Comparison of ENCODE assay signal across 12 mouse cellular contexts in the genomic region with DNA sequence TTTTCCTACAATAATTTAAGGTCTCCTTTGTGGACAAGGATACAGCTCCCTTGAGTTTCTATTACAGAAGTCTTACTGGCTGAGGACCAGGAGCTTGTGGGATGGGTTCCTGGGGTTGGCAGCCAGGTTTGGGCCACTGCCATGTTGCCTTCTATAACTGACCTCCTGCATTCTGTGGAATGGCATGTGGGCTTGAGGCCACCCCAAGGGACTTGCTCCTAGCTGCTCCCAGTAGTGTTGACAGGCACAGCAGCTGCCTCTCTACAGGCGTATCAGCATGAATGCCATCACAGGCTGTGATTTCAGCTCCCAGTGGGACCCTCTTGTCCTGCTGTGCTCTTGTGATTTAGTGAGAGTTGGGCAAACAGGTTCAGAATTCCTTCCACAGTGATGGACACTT.
DNase-seq lines count a peak whose midpoint lies in the region; ATAC-seq and TF ChIP-seq lines count a peak whose summit lies in the region.
"Had no signal": no experiment of that assay in that cellular context is flagged by ENCODE, and none has a peak within 500 bp of the region (broad histone marks: within the 10 kb centered on the region; RNA-seq: fewer than 3 reads in every experiment).

No protein-coding gene starts in this region.

- H3K4me3 ChIP-seq in kidney, embryonic 14.5 days (ENCODE audit: low read length), result no peak overlapping the region
- no peak overlapping the region for H3K4me3 ChIP-seq in gastrocnemius, adult 2 months
- no peak overlapping the region for H3K4me3 ChIP-seq in heart, embryonic 12.5 days
- H3K4me3 ChIP-seq in hindbrain, embryonic 10.5 days, result no peak overlapping the region
- H3K4me3 ChIP-seq: limb, embryonic 12.5 days; midbrain, embryonic 12.5 days; neural tube, embryonic 13.5 days had no signal

- no peak for ATAC-seq in kidney, embryonic 14.5 days (ENCODE audit: low FRiP score, low TSS enrichment)
- ATAC-seq in heart, embryonic 12.5 days (ENCODE audit: insufficient number of reproducible peaks, low FRiP score), result peak; percentile 72

- peak; percentile 35 for DNase-seq in kidney, adult 9 months
- DNase-seq in gastrocnemius, adult 2 months, result peak; percentile 91
- peak; percentile 24 to 34 for DNase-seq in kidney, postnatal 4 days
- no peak for DNase-seq in thymus, postnatal 0 days (ENCODE audit: low spot score)
- DNase-seq in hindbrain, embryonic 10.5 days (ENCODE audit: low spot score), result no peak
- DNase-seq in yolk sac, embryonic 10.5 days (ENCODE audit: low spot score), result no peak
- DNase-seq: cerebellum, adult 11-12 months had no signal

- no peaks in the 10 kb centered on the region for H3K9me3 ChIP-seq in kidney, embryonic 14.5 days (ENCODE audit: control insufficient read depth, low read length)
- H3K9me3 ChIP-seq in heart, embryonic 12.5 days (replicated peaks), result no peaks in the 10 kb centered on the region; the same call in 1 of the 2 replicates
- no peaks in the 10 kb centered on the region for H3K9me3 ChIP-seq in hindbrain, embryonic 10.5 days
- H3K9me3 ChIP-seq: limb, embryonic 12.5 days; midbrain, embryonic 12.5 days; neural tube, embryonic 13.5 days had no signal

- no peaks in the 10 kb centered on the region for H3K4me1 ChIP-seq in kidney, embryonic 14.5 days (ENCODE audit: control insufficient read depth, insufficient read depth, low read length)
- H3K4me1 ChIP-seq in heart, embryonic 12.5 days (replicated peaks), result peaks cover 27% of the 10 kb centered on the region
- 0 out of 2 replicates have a peak, but pooled peaks cover 3% of the 10 kb centered on the region for H3K4me1 ChIP-seq in hindbrain, embryonic 10.5 days (replicated peaks)
- H3K4me1 ChIP-seq: limb, embryonic 12.5 days; midbrain, embryonic 12.5 days; neural tube, embryonic 13.5 days had no signal

- TF ChIP-seq CTCF in gastrocnemius, adult 2 months (IDR thresholded peaks at IDR 0.05), result no peak

- intact Hi-C loops in gastrocnemius, adult 2 months (cut with DNase I), result no loop called here

- H3K27ac ChIP-seq in kidney, embryonic 14.5 days (ENCODE audit: low read depth, low read length), result no peak overlapping the region
- peak overlapping the region; percentile 73 for H3K27ac ChIP-seq in gastrocnemius, adult 2 months
- H3K27ac ChIP-seq in heart, embryonic 12.5 days (ENCODE audit: poor library complexity, severe bottlenecking), result peak overlapping the region; percentile 58
- H3K27ac ChIP-seq in hindbrain, embryonic 10.5 days, result no peak overlapping the region
- H3K27ac ChIP-seq: limb, embryonic 12.5 days; midbrain, embryonic 12.5 days; neural tube, embryonic 13.5 days had no signal

- no peak overlapping the region for H3K9ac ChIP-seq in kidney, embryonic 14.5 days (ENCODE audit: low read depth, low read length)
- H3K9ac ChIP-seq in heart, embryonic 12.5 days, result no peak overlapping the region
- H3K9ac ChIP-seq: limb, embryonic 12.5 days; midbrain, embryonic 12.5 days; neural tube, embryonic 13.5 days had no signal

- H3K36me3 ChIP-seq in kidney, embryonic 14.5 days (ENCODE audit: control insufficient read depth, insufficient read depth, low read length), result no peaks in the 10 kb centered on the region
- H3K36me3 ChIP-seq in heart, embryonic 12.5 days, result no peaks in the 10 kb centered on the region
- H3K36me3 ChIP-seq in hindbrain, embryonic 10.5 days, result no peaks in the 10 kb centered on the region
- H3K36me3 ChIP-seq: limb, embryonic 12.5 days; midbrain, embryonic 12.5 days; neural tube, embryonic 13.5 days had no signal

- H3K27me3 ChIP-seq in kidney, embryonic 14.5 days (ENCODE audit: control insufficient read depth, insufficient read depth, low read length), result no peaks in the 10 kb centered on the region
- no peaks in the 10 kb centered on the region for H3K27me3 ChIP-seq in heart, embryonic 12.5 days (replicated peaks)
- no peaks in the 10 kb centered on the region for H3K27me3 ChIP-seq in hindbrain, embryonic 10.5 days (ENCODE audit: insufficient read depth, poor library complexity, severe bottlenecking)
- H3K27me3 ChIP-seq: limb, embryonic 12.5 days; midbrain, embryonic 12.5 days; neural tube, embryonic 13.5 days had no signal

- WGBS in kidney, embryonic 14.5 days, result 85% methylated on average over 1 of the region's 1 CpGs
- 44% methylated on average over 1 of the region's 1 CpGs for WGBS in heart, embryonic 12.5 days
- 77% methylated on average over 1 of the region's 1 CpGs for WGBS in hindbrain, embryonic 10.5 days

- H3K4me2 ChIP-seq in kidney, embryonic 14.5 days (replicated peaks; ENCODE audit: low read depth, low read length), result no peak overlapping the region
- H3K4me2 ChIP-seq in heart, embryonic 12.5 days, result no peak overlapping the region
- H3K4me2 ChIP-seq: limb, embryonic 12.5 days; midbrain, embryonic 12.5 days; neural tube, embryonic 13.5 days had no signal

Comparison
In these comparisons a context has a peak if more than half of its experiments do, and no peak if none do; other contexts are left out.
1. DNase-seq: peak in kidney, adult 9 months (single experiment), gastrocnemius, adult 2 months (single experiment) and kidney, postnatal 4 days (2 of 2); none in thymus, postnatal 0 days (single experiment), hindbrain, embryonic 10.5 days (single experiment) and yolk sac, embryonic 10.5 days (single experiment).
2. H3K27ac ChIP-seq: peak in gastrocnemius, adult 2 months (single experiment) and heart, embryonic 12.5 days (single experiment); none in kidney, embryonic 14.5 days (single experiment) and hindbrain, embryonic 10.5 days (single experiment).